In the genomic region with DNA sequence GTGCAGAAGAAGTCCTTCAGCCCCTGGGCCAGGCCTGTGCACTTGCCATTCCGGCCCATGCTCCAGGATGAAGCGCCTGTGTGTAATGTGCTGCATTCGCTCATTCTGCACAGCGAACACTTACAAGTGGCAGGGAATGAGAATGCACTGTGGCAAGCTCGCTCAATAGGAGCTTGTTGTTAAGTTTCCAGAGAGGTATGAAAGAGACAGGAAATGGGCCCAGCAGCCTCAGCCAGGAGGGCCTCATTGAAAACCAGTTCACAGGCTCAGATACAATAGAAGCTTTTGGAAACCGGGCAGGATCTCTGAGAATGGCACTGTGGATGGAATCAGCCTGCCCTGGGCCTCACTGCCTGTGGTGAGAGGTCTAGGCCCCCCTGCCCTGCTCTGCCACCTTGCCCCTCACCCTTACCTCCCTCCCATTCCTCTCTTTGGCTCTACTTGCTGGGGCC, we compare ENCODE assay signal across 8 mouse cellular contexts.
DNase-seq lines count a peak whose midpoint lies in the region; ATAC-seq and TF ChIP-seq lines count a peak whose summit lies in the region.
"Had no signal": no experiment of that assay in that cellular context is flagged by ENCODE, and none has a peak within 500 bp of the region (broad histone marks: within the 10 kb centered on the region; RNA-seq: fewer than 3 reads in every experiment).

No protein-coding gene starts in this region.

- in situ Hi-C loops in ES-E14 (cut with MboI; ENCODE audit: low sequenced_read_pairs in 2 of 2, unreplicated experiment in 2 of 2), result no loop called here

- ATAC-seq in hindbrain, embryonic 13.5 days (ENCODE audit: low FRiP score), result peak; percentile 93
- ATAC-seq in midbrain, embryonic 13.5 days, result peak; percentile 92
- no peak for ATAC-seq in intestine, embryonic 16.5 days

- WGBS in hindbrain, embryonic 13.5 days, result 26% methylated on average over 6 of the region's 6 CpGs
- 22% methylated on average over 6 of the region's 6 CpGs for WGBS in midbrain, embryonic 13.5 days
- WGBS in intestine, embryonic 16.5 days, result 81% methylated on average over 6 of the region's 6 CpGs

- peaks cover 4 to 6% of the 10 kb centered on the region in 2 experiments; a peak in 3 of 4 replicates for H3K4me1 ChIP-seq in ES-E14 (ENCODE audit: control insufficient read depth in 2 of 2, insufficient read depth in 2 of 2, low read length in 2 of 2, poor library complexity in 1 of 2)
- H3K4me1 ChIP-seq in hindbrain, embryonic 13.5 days (replicated peaks), result peaks cover 13% of the 10 kb centered on the region
- H3K4me1 ChIP-seq in midbrain, embryonic 13.5 days (replicated peaks), result peaks cover 19% of the 10 kb centered on the region
- no peaks in the 10 kb centered on the region for H3K4me1 ChIP-seq in intestine, embryonic 16.5 days (ENCODE audit: control insufficient read depth, insufficient read depth, low read length)

- H3K27ac ChIP-seq in ES-E14 (ENCODE audit: insufficient read depth, low read depth, low read length, poor library complexity, severe bottlenecking), result peak overlapping the region; percentile 72
- peak overlapping the region; percentile 66 for H3K27ac ChIP-seq in hindbrain, embryonic 13.5 days
- peak overlapping the region; percentile 11; the same call in 1 of the 2 replicates for H3K27ac ChIP-seq in midbrain, embryonic 13.5 days
- no peak overlapping the region for H3K27ac ChIP-seq in intestine, embryonic 16.5 days (ENCODE audit: low read length)

- peak; percentile 47 for DNase-seq in ES-E14 (ENCODE audit: low read depth, low spot score)
- DNase-seq in cerebellum, adult 9-10 months, result peak; percentile 28
- no peak for DNase-seq in ovary, postnatal 36 days (ENCODE audit: low spot score)
- DNase-seq in spleen, postnatal 10 days (ENCODE audit: low spot score in 2 of 2), result no peak
- DNase-seq: kidney, postnatal 25 days had no signal

- no peaks in the 10 kb centered on the region for H3K36me3 ChIP-seq in ES-E14 (ENCODE audit: control insufficient read depth, insufficient read depth, low read length, poor library complexity, severe bottlenecking)
- H3K36me3 ChIP-seq in hindbrain, embryonic 13.5 days, result no peaks in the 10 kb centered on the region
- H3K36me3 ChIP-seq in midbrain, embryonic 13.5 days, result no peaks in the 10 kb centered on the region
- H3K36me3 ChIP-seq in intestine, embryonic 16.5 days (ENCODE audit: control insufficient read depth, insufficient read depth, low read length), result no peaks in the 10 kb centered on the region

- H3K4me2 ChIP-seq in hindbrain, embryonic 13.5 days, result no peak overlapping the region
- H3K4me2 ChIP-seq in midbrain, embryonic 13.5 days (replicated peaks), result no peak overlapping the region
- no peak overlapping the region for H3K4me2 ChIP-seq in intestine, embryonic 16.5 days (ENCODE audit: low read depth, low read length)

- H3K9me3 ChIP-seq in ES-E14 (ENCODE audit: control insufficient read depth, insufficient read depth, low read depth, low read length), result no peaks in the 10 kb centered on the region
- no peaks in the 10 kb centered on the region for H3K9me3 ChIP-seq in hindbrain, embryonic 13.5 days
- no peaks in the 10 kb centered on the region for H3K9me3 ChIP-seq in midbrain, embryonic 13.5 days
- H3K9me3 ChIP-seq in intestine, embryonic 16.5 days (ENCODE audit: control insufficient read depth, low read length), result no peaks in the 10 kb centered on the region

- no peaks in the 10 kb centered on the region for H3K27me3 ChIP-seq in hindbrain, embryonic 13.5 days
- H3K27me3 ChIP-seq in midbrain, embryonic 13.5 days, result no peaks in the 10 kb centered on the region
- no peaks in the 10 kb centered on the region for H3K27me3 ChIP-seq in intestine, embryonic 16.5 days (replicated peaks; ENCODE audit: control insufficient read depth, insufficient read depth, low read length)

- H3K4me3 ChIP-seq in ES-E14 (ENCODE audit: insufficient read depth in 1 of 2, low read depth in 1 of 2, low read length in 2 of 2, poor library complexity in 1 of 2, severe bottlenecking in 1 of 2), result no peak overlapping the region
- no peak overlapping the region for H3K4me3 ChIP-seq in hindbrain, embryonic 13.5 days
- H3K4me3 ChIP-seq in midbrain, embryonic 13.5 days (replicated peaks), result no peak overlapping the region
- H3K4me3 ChIP-seq in intestine, embryonic 16.5 days (ENCODE audit: low read length), result no peak overlapping the region

- H3K9ac ChIP-seq in ES-E14 (ENCODE audit: insufficient read depth, low read depth, low read length, poor library complexity, severe bottlenecking), result no peak overlapping the region
- H3K9ac ChIP-seq in hindbrain, embryonic 13.5 days, result no peak overlapping the region
- no peak overlapping the region for H3K9ac ChIP-seq in midbrain, embryonic 13.5 days (replicated peaks)
- H3K9ac ChIP-seq in intestine, embryonic 16.5 days (ENCODE audit: low read depth, low read length), result no peak overlapping the region

TF ChIP-seq in ES-E14, 5 proteins besides CTCF, POLR2A, EP300 and RAD21:
- TF ChIP-seq HCFC1 (IDR thresholded peaks at IDR 0.05; ENCODE audit: borderline replicate concordance, insufficient read depth, low read length) (no peak), ZC3H11A (IDR thresholded peaks at IDR 0.05; ENCODE audit: borderline replicate concordance, low read depth, low read length) (no peak), CHD2 (IDR thresholded peaks at IDR 0.05; ENCODE audit: low read depth, low read length) (no peak), MAFK (IDR thresholded peaks at IDR 0.05; ENCODE audit: insufficient read depth, low read depth, low read length) (no peak), ZNF384 (IDR thresholded peaks at IDR 0.05; ENCODE audit: low read depth, low read length) (no peak)

Comparison
In these comparisons a context has a peak if more than half of its experiments do, and no peak if none do; other contexts are left out.
1. DNase-seq: peak in ES-E14 (single experiment) and cerebellum, adult 9-10 months (single experiment); none in ovary, postnatal 36 days (single experiment) and spleen, postnatal 10 days (0 of 2).